Mouse (Mus musculus) B cell, adult 2 months (primary cell): Measurements from ENCODE around the gene Dnah7a.
A peak's percentile ranks its signal among the peaks of the same experiment; 100 is the strongest.
"Not testable (repeated sequence)": the region's sequence is repeated elsewhere in the genome, so short reads cannot be mapped to it uniquely, and the experiment has no call there.

Experiments
- DNase-seq, 2 experiments: peaks; one replicate each; pipeline ENCODE4 v3.0.0; 2022

Dnah7a gene

GRCm38 (mm10) chr1:53664268-53664667 lies 42.3 kb downstream of the Dnah7a start:
- peak; percentile 78 to 82 for DNase-seq

- no peak for DNase-seq
Observed at GRCm38 (mm10) chr1:53639865-53640794, 66.5 kb downstream of the Dnah7a start.

- not testable (repeated sequence) for DNase-seq
Observed at GRCm38 (mm10) chr1:53635641-53636040, 70.9 kb downstream of the Dnah7a start.

- DNase-seq: not testable (repeated sequence)
Observed at GRCm38 (mm10) chr1:53632040-53632439, 74.5 kb downstream of the Dnah7a start.

- no peak for DNase-seq
Observed at GRCm38 (mm10) chr1:53630011-53630410, 76.6 kb downstream of the Dnah7a start.

- no peak for DNase-seq
Observed at GRCm38 (mm10) chr1:53613486-53613885, 93.1 kb downstream of the Dnah7a start.

- DNase-seq: not testable (repeated sequence)
Observed at GRCm38 (mm10) chr1:53581326-53581725, 125.3 kb downstream of the Dnah7a start.

- not testable (repeated sequence) for DNase-seq
Observed at GRCm38 (mm10) chr1:53557918-53558317, 148.7 kb downstream of the Dnah7a start.

GRCm38 (mm10) chr1:53547018-53547417 lies 159.6 kb downstream of the Dnah7a start:
- not testable (repeated sequence) for DNase-seq

GRCm38 (mm10) chr1:53538356-53538755 lies 168.2 kb downstream of the Dnah7a start:
- DNase-seq: not testable (repeated sequence)

- not testable (repeated sequence) for DNase-seq
Observed at GRCm38 (mm10) chr1:53534826-53535225, 171.8 kb downstream of the Dnah7a start.

GRCm38 (mm10) chr1:53526021-53526420 lies 180.6 kb downstream of the Dnah7a start:
- not testable (repeated sequence) for DNase-seq

GRCm38 (mm10) chr1:53473699-53474098 lies 232.9 kb downstream of the Dnah7a start:
- no peak for DNase-seq

- DNase-seq: not testable (repeated sequence)
Observed at GRCm38 (mm10) chr1:53472084-53472483, 234.5 kb downstream of the Dnah7a start.

- DNase-seq: no peak
Observed at GRCm38 (mm10) chr1:53467325-53467670, 239.3 kb downstream of the Dnah7a start.

GRCm38 (mm10) chr1:53466524-53467324 lies 239.9 kb downstream of the Dnah7a start:
- DNase-seq: not testable (repeated sequence)

GRCm38 (mm10) chr1:53439173-53439572 lies 267.4 kb downstream of the Dnah7a start:
- not testable (repeated sequence) for DNase-seq

- not testable (repeated sequence) for DNase-seq
Observed at GRCm38 (mm10) chr1:53432433-53432832, 274.2 kb downstream of the Dnah7a start.

GRCm38 (mm10) chr1:53405803-53406325 lies 300.7 kb downstream of the Dnah7a start:
- no peak for DNase-seq

GRCm38 (mm10) chr1:53393936-53394760 lies 312.4 kb downstream of the Dnah7a start:
- not testable (repeated sequence) for DNase-seq

- no peak for DNase-seq
Observed at GRCm38 (mm10) chr1:53388762-53389161, 317.8 kb downstream of the Dnah7a start.

GRCm38 (mm10) chr1:53384085-53384688 lies 322.4 kb downstream of the Dnah7a start:
- no peak for DNase-seq
